Mouse (Mus musculus): ENCODE measurements around the gene Svopl. TPM values are rescaled to one million over a fixed set of nuclear protein-coding genes. Genes with fewer than 3 reads are reported as not detected.

Svopl gene
- 1.4 and 1.5 TPM in 2 replicates for polyA plus RNA-seq (2015; fragmentation: Nextera tagmentation; extraction: Ambion mirVana)

- ATAC-seq, result no peak
- WGBS, result 39% methylated on average over 6 of the region's 6 CpGs
Measured at GRCm38 (mm10) chr6:38046838-38047237, at the start of gene Svopl. TSS of gene Svopl (minus strand) at chr6:38046996.

GRCm38 (mm10) chr6:38094701-38095100 is 47.9 kb upstream of the Svopl start:
- H3K9ac ChIP-seq (ENCODE audit: low read depth, low read length), result no peak overlapping the region
- no peak for ATAC-seq
- H3K9me3 ChIP-seq (ENCODE audit: control insufficient read depth, low read length), result no peaks in the 10 kb centered on the region
- H3K27me3 ChIP-seq (replicated peaks; ENCODE audit: control insufficient read depth, insufficient read depth, low read length), result no peaks in the 10 kb centered on the region
- WGBS, result 89% methylated on average over 10 of the region's 10 CpGs
- no peak overlapping the region for H3K4me2 ChIP-seq (ENCODE audit: low read length)
- no peaks in the 10 kb centered on the region for H3K4me1 ChIP-seq (ENCODE audit: control insufficient read depth, insufficient read depth, low read depth, low read length)
- no peak overlapping the region for H3K27ac ChIP-seq (ENCODE audit: low read depth, low read length)
- no peaks in the 10 kb centered on the region for H3K36me3 ChIP-seq (ENCODE audit: control insufficient read depth, insufficient read depth, low read length)
- H3K4me3 ChIP-seq (ENCODE audit: low read length), result no peak overlapping the region

More at GRCm38 (mm10) chr6:38046838-38047237, at the start of gene Svopl:
- Histone ChIP-seq H3K9me3 (ENCODE audit: control insufficient read depth, low read length) (no peaks in the 10 kb centered on the region), H3K4me1 (ENCODE audit: control insufficient read depth, insufficient read depth, low read depth, low read length) (no peaks in the 10 kb centered on the region), H3K27ac (ENCODE audit: low read depth, low read length) (no peak within 1 kb of the TSS), H3K36me3 (ENCODE audit: control insufficient read depth, insufficient read depth, low read length) (no peaks in the 10 kb centered on the region), H3K9ac (ENCODE audit: low read depth, low read length) (no peak within 1 kb of the TSS), H3K4me2 (ENCODE audit: low read length) (no peak within 1 kb of the TSS), H3K4me3 (ENCODE audit: low read length) (no peak within 1 kb of the TSS), H3K27me3 (replicated peaks; ENCODE audit: control insufficient read depth, insufficient read depth, low read length) (no peaks in the 10 kb centered on the region)

- Histone ChIP-seq H3K4me1 (ENCODE audit: control insufficient read depth, insufficient read depth, low read depth, low read length) (no peaks in the 10 kb centered on the region), H3K27ac (ENCODE audit: low read depth, low read length) (no peak overlapping the region), H3K27me3 (replicated peaks; ENCODE audit: control insufficient read depth, insufficient read depth, low read length) (no peaks in the 10 kb centered on the region), H3K4me2 (ENCODE audit: low read length) (no peak overlapping the region), H3K36me3 (ENCODE audit: control insufficient read depth, insufficient read depth, low read length) (no peaks in the 10 kb centered on the region), H3K4me3 (ENCODE audit: low read length) (no peak overlapping the region), H3K9ac (ENCODE audit: low read depth, low read length) (no peak overlapping the region), H3K9me3 (ENCODE audit: control insufficient read depth, low read length) (no peaks in the 10 kb centered on the region)
- WGBS, result 93% methylated on average over 8 of the region's 8 CpGs
- no peak for ATAC-seq
Measured at GRCm38 (mm10) chr6:38092539-38092938, 45.7 kb upstream of the Svopl start.

DNA sequence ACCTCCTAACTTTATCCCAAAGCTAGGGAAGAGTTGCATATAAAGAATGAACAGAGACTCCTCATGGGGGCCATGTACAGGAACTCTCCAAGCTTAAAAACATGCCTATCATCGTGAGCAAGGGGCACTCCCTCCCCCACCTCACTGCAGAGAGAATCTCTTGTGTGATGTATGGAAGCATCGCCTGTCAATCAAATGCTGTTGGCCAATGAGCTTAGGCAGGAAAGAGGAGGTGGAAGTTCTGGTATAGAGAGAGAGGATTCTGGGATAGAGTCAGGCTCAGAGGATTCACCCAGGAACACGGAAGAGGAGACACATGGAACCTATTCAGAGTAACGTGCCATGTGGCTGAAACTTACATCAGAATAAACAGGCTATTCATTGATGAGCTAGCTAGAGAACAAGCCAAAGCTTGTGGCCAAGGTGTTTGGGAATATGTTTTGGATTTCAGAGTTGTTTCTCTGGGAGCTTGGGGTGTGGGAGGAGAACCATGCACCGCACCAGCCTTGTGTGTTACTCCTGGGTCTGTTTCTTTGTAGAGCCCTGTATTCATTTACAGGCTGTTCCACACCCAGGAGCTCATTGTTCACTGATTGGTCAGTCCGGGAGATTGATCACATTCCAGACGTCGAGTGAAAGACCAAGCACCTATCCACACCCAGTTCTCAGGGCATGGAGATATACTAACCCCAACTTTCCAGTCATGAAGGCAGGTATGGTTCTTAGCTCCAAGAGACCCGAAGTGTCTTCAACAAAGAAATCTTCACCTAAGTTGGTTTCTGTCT is 40.6 kb upstream of the Svopl start:
- Histone ChIP-seq H3K4me2 (ENCODE audit: low read length) (no peak overlapping the region), H3K36me3 (ENCODE audit: control insufficient read depth, insufficient read depth, low read length) (no peaks in the 10 kb centered on the region), H3K27me3 (replicated peaks; ENCODE audit: control insufficient read depth, insufficient read depth, low read length) (no peaks in the 10 kb centered on the region), H3K9me3 (ENCODE audit: control insufficient read depth, low read length) (no peaks in the 10 kb centered on the region), H3K4me1 (ENCODE audit: control insufficient read depth, insufficient read depth, low read depth, low read length) (no peaks in the 10 kb centered on the region), H3K27ac (ENCODE audit: low read depth, low read length) (no peak overlapping the region), H3K4me3 (ENCODE audit: low read length) (no peak overlapping the region), H3K9ac (ENCODE audit: low read depth, low read length) (no peak overlapping the region)
- no peak for ATAC-seq
- 75% methylated on average over 9 of the region's 9 CpGs for WGBS

DNA sequence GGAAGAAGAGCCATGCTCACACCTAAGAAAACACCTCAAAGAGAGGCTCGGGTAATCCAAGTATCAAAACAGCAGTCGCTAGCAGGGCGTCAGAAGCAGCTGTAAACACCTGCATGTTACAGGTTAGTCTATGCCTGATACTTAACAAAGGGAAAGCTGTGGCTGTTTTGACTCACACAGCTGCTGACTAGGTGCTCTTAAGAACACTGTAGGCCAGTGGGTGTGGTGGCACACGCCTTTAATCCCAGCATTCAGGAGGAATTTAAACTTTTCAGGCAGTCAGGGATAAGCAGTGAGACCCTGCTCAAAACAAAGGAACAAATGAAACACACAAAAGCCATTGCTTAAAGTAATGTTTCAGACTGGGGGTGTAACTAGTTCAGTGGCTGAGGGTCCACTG is 36.4 kb upstream of the Svopl start:
- Histone ChIP-seq H3K4me3 (ENCODE audit: low read length) (no peak overlapping the region), H3K4me1 (ENCODE audit: control insufficient read depth, insufficient read depth, low read depth, low read length) (no peaks in the 10 kb centered on the region), H3K27ac (ENCODE audit: low read depth, low read length) (no peak overlapping the region), H3K4me2 (ENCODE audit: low read length) (no peak overlapping the region), H3K27me3 (replicated peaks; ENCODE audit: control insufficient read depth, insufficient read depth, low read length) (no peaks in the 10 kb centered on the region), H3K36me3 (ENCODE audit: control insufficient read depth, insufficient read depth, low read length) (no peaks in the 10 kb centered on the region), H3K9me3 (ENCODE audit: control insufficient read depth, low read length) (no peaks in the 10 kb centered on the region), H3K9ac (ENCODE audit: low read depth, low read length) (no peak overlapping the region)
- 62% methylated on average over 4 of the region's 4 CpGs for WGBS
- ATAC-seq, result no peak

GRCm38 (mm10) chr6:38081727-38082341 is 35.0 kb upstream of the Svopl start:
- no peak overlapping the region for H3K4me2 ChIP-seq (ENCODE audit: low read length)
- H3K9me3 ChIP-seq (ENCODE audit: control insufficient read depth, low read length), result no peaks in the 10 kb centered on the region
- H3K36me3 ChIP-seq (ENCODE audit: control insufficient read depth, insufficient read depth, low read length), result no peaks in the 10 kb centered on the region
- ATAC-seq, result no peak
- H3K4me3 ChIP-seq (ENCODE audit: low read length), result no peak overlapping the region
- no peaks in the 10 kb centered on the region for H3K4me1 ChIP-seq (ENCODE audit: control insufficient read depth, insufficient read depth, low read depth, low read length)
- WGBS, result 61% methylated on average over 11 of the region's 11 CpGs
- no peak overlapping the region for H3K9ac ChIP-seq (ENCODE audit: low read depth, low read length)
- H3K27ac ChIP-seq (ENCODE audit: low read depth, low read length), result no peak overlapping the region
- H3K27me3 ChIP-seq (replicated peaks; ENCODE audit: control insufficient read depth, insufficient read depth, low read length), result no peaks in the 10 kb centered on the region

DNA sequence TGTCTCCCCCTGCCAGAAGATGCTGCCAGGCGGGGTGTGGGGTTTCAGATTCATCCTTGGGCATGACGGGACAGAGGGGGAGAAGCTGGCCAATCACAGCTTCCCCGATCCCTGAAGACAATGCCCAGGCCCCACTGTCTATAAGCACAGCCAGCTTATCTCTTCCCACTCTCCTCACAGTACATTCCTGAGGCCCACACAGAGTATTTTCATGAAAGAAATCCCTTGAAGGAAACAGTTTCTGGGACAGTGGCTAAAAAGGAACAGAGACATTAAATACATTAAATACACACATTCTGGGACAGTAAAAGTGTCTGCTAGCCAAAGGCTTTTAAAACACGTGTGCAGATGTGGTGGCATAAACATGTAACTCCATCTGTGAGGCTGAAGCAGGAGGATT is 33.6 kb upstream of the Svopl start:
- H3K4me2 ChIP-seq (ENCODE audit: low read length), result no peak overlapping the region
- H3K9ac ChIP-seq (ENCODE audit: low read depth, low read length), result no peak overlapping the region
- H3K27me3 ChIP-seq (replicated peaks; ENCODE audit: control insufficient read depth, insufficient read depth, low read length), result no peaks in the 10 kb centered on the region
- no peak for ATAC-seq
- no peaks in the 10 kb centered on the region for H3K9me3 ChIP-seq (ENCODE audit: control insufficient read depth, low read length)
- WGBS, result 61% methylated on average over 4 of the region's 4 CpGs
- no peak overlapping the region for H3K4me3 ChIP-seq (ENCODE audit: low read length)
- no peaks in the 10 kb centered on the region for H3K36me3 ChIP-seq (ENCODE audit: control insufficient read depth, insufficient read depth, low read length)
- H3K4me1 ChIP-seq (ENCODE audit: control insufficient read depth, insufficient read depth, low read depth, low read length), result no peaks in the 10 kb centered on the region
- no peak overlapping the region for H3K27ac ChIP-seq (ENCODE audit: low read depth, low read length)

DNA sequence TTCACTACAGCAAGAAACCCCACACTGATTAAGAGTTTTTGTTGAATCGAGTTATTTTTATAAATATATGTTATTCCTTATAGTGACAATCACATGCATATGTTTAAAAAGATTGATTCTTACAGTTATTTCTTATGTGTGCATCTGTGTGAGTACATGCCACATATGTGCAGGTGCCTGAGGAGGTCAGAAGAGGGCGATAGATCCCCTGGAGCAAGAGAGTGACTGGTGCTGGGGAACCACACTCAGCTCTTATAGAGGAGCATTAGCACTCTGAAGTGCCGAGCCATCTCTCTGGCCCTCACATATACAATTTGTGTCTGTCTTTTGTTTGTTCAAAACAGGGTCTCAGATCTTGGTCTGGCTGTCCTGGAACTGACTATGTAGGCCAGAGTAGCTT is 26.8 kb upstream of the Svopl start:
- Histone ChIP-seq H3K4me1 (ENCODE audit: control insufficient read depth, insufficient read depth, low read depth, low read length) (no peaks in the 10 kb centered on the region), H3K9ac (ENCODE audit: low read depth, low read length) (no peak overlapping the region), H3K9me3 (ENCODE audit: control insufficient read depth, low read length) (peaks cover 2% of the 10 kb centered on the region; the same call in 1 of the 2 replicates), H3K4me3 (ENCODE audit: low read length) (no peak overlapping the region), H3K27me3 (replicated peaks; ENCODE audit: control insufficient read depth, insufficient read depth, low read length) (no peaks in the 10 kb centered on the region), H3K36me3 (ENCODE audit: control insufficient read depth, insufficient read depth, low read length) (no peaks in the 10 kb centered on the region), H3K4me2 (ENCODE audit: low read length) (no peak overlapping the region), H3K27ac (ENCODE audit: low read depth, low read length) (no peak overlapping the region)
- 94% methylated on average over 3 of the region's 3 CpGs for WGBS
- ATAC-seq, result no peak

GRCm38 (mm10) chr6:38072137-38072796 is 25.5 kb upstream of the Svopl start:
- Histone ChIP-seq H3K4me3 (ENCODE audit: low read length) (no peak overlapping the region), H3K27me3 (replicated peaks; ENCODE audit: control insufficient read depth, insufficient read depth, low read length) (no peaks in the 10 kb centered on the region), H3K9ac (ENCODE audit: low read depth, low read length) (no peak overlapping the region), H3K4me1 (ENCODE audit: control insufficient read depth, insufficient read depth, low read depth, low read length) (no peaks in the 10 kb centered on the region), H3K9me3 (ENCODE audit: control insufficient read depth, low read length) (peaks cover 2% of the 10 kb centered on the region; the same call in 1 of the 2 replicates), H3K36me3 (ENCODE audit: control insufficient read depth, insufficient read depth, low read length) (no peaks in the 10 kb centered on the region), H3K4me2 (ENCODE audit: low read length) (no peak overlapping the region), H3K27ac (ENCODE audit: low read depth, low read length) (no peak overlapping the region)
- ATAC-seq, result peak; percentile 20; the same call in 1 of the 2 replicates
- WGBS, result 58% methylated on average over 5 of the region's 5 CpGs

All from hindbrain, embryonic 16.5 days (tissue).